Mouse (Mus musculus): ENCODE measurements at regions not wholly inside any gene's neighbourhood (a gene's known extent, or its start where the extent isn't known, plus 50 kb on each side); places are given as distances from the start of the nearest gene placed in this dataset.

GRCm38 (mm10) chr1:41055761-41056160 lies 250.4 kb downstream of the Tmem182 start:
- TF ChIP-seq EP300 (IDR thresholded peaks at IDR 0.05; ENCODE audit: low read depth) (no peak), CTCF (IDR thresholded peaks at IDR 0.05; ENCODE audit: low read depth) (no peak)

Data from heart, postnatal 0 days (tissue).